Mouse (Mus musculus): ENCODE measurements around the gene Dnah1. TPM values are rescaled to one million over a fixed set of nuclear protein-coding genes. Genes with fewer than 3 reads are reported as not detected.

Gene Dnah1
- total RNA-seq, 1 experiment from 2014 or later, result 1.1 TPM

GRCm38 (mm10) chr14:31215157-31216002 is 108.3 kb downstream of the Dnah1 start:
- peak; percentile 63 to 68 for ATAC-seq (replicated peaks in 1 of 2; ENCODE audit: insufficient read depth in 1 of 2, low FRiP score in 2 of 2, low TSS enrichment in 1 of 2, low read depth in 1 of 2, poor library complexity in 2 of 2, severe bottlenecking in 2 of 2)

- ATAC-seq (replicated peaks in 1 of 2; ENCODE audit: insufficient read depth in 1 of 2, low FRiP score in 2 of 2, low TSS enrichment in 1 of 2, low read depth in 1 of 2, poor library complexity in 2 of 2, severe bottlenecking in 2 of 2), result no peak
Measured at GRCm38 (mm10) chr14:31214684-31215083, 109.0 kb downstream of the Dnah1 start.

GRCm38 (mm10) chr14:31213868-31214267 is 109.8 kb downstream of the Dnah1 start:
- no peak for ATAC-seq (replicated peaks in 1 of 2; ENCODE audit: insufficient read depth in 1 of 2, low FRiP score in 2 of 2, low TSS enrichment in 1 of 2, low read depth in 1 of 2, poor library complexity in 2 of 2, severe bottlenecking in 2 of 2)

- no peak for ATAC-seq (replicated peaks in 1 of 2; ENCODE audit: insufficient read depth in 1 of 2, low FRiP score in 2 of 2, low TSS enrichment in 1 of 2, low read depth in 1 of 2, poor library complexity in 2 of 2, severe bottlenecking in 2 of 2)
Measured at GRCm38 (mm10) chr14:31212499-31212898, 111.2 kb downstream of the Dnah1 start.

GRCm38 (mm10) chr14:31211854-31212253 is 111.8 kb downstream of the Dnah1 start:
- no peak for ATAC-seq (replicated peaks in 1 of 2; ENCODE audit: insufficient read depth in 1 of 2, low FRiP score in 2 of 2, low TSS enrichment in 1 of 2, low read depth in 1 of 2, poor library complexity in 2 of 2, severe bottlenecking in 2 of 2)

Other genes starting within 250 kb of the Dnah1 start
- 52.8 and 60.0 TPM in 2 replicates for gene Smim4, start 194.9 kb downstream of the Dnah1 start, total RNA-seq (2017)
- gene Nt5dc2, start 192.8 kb downstream of the Dnah1 start, total RNA-seq (2017), result 54.5 and 57.9 TPM in 2 replicates
- gene Stab1, start 155.3 kb downstream of the Dnah1 start, total RNA-seq (2017), result 0.25 TPM in 1 of 2 replicates, not detected in the other
- not detected in 2 replicates for gene Tnnc1, start 115.6 kb downstream of the Dnah1 start, total RNA-seq (2017)
- 101 and 126 TPM in 2 replicates for gene Nisch, start 107.0 kb downstream of the Dnah1 start, total RNA-seq (2017)
- 0.06 and 0.20 TPM in 2 replicates for gene Sema3g, start 106.0 kb downstream of the Dnah1 start, total RNA-seq (2017)
- gene Phf7, start 72.6 kb downstream of the Dnah1 start, total RNA-seq (2017), result 14.6 and 21.7 TPM in 2 replicates
- 58.2 and 72.6 TPM in 2 replicates for gene Bap1, start 72.4 kb downstream of the Dnah1 start, total RNA-seq (2017)
- 61.8 and 79.4 TPM in 2 replicates for gene Capn7, start 12.7 kb upstream of the Dnah1 start, total RNA-seq (2017)
- gene Sh3bp5, start 112.2 kb upstream of the Dnah1 start, total RNA-seq (2017), result 14.3 and 15.9 TPM in 2 replicates
- 16.8 and 18.8 TPM in 2 replicates for gene Eaf1, start 170.5 kb upstream of the Dnah1 start, total RNA-seq (2017)
- gene Mettl6, start 171.1 kb upstream of the Dnah1 start, total RNA-seq (2017), result 45.1 and 49.8 TPM in 2 replicates